Mouse (Mus musculus) G1E (cell line): ENCODE results near the gene Epb41l3.

ENCODE experiments used
- CTCF ChIP-seq: IDR thresholded peaks from 2 replicates; pipeline ENCODE4 v1.5.1; 2012; ENCODE audit warnings: low read depth, low read length, inconsistent platforms, mixed read lengths
- GATA1 ChIP-seq: IDR thresholded peaks from 2 replicates; pipeline ENCODE4 v1.6.1; 2012; ENCODE audit warnings: borderline replicate concordance, low read length, inconsistent platforms, mixed read lengths
- GATA2 ChIP-seq: IDR thresholded peaks from 2 replicates; pipeline ENCODE4 v1.6.1; 2012; ENCODE audit warnings: low read depth, low read length, inconsistent platforms, borderline replicate concordance
- POLR2AphosphoS5 ChIP-seq: IDR thresholded peaks from 2 replicates; pipeline ENCODE4 v1.6.1; 2012; ENCODE audit warnings: low read depth, low read length, inconsistent platforms; ENCODE audit not compliant: insufficient replicate concordance
- TAL1 ChIP-seq: conservative IDR thresholded peaks from 2 replicates; pipeline ENCODE4 v1.6.1; 2012; ENCODE audit warnings: low read depth, low read length, inconsistent platforms, mixed read lengths

DNA sequence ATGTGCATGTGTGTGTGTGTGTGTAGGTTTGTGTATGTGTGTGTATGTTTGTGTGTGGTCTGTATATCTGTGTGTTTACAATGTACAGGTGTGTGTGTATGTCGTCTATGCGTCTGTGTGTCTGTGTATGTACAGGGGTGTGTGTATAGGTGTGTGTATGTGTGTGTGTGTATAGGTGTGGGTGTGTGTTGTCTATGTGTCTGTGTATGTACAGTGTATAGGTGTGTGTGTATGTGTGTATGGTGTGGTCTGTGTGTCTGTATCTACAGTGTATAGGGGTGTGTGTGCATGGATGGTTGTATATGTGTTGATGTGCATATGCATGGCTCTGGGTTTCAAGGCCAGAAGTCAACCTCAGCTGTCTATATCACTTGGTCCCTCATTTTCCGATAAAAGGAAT lies 161.7 kb downstream of the Epb41l3 start:
- TF ChIP-seq POLR2AphosphoS5, result no peak
- no peak for TF ChIP-seq GATA1
- no peak for TF ChIP-seq CTCF
- TF ChIP-seq TAL1, result no peak
- TF ChIP-seq GATA2, result no peak
